Mouse (Mus musculus): Measurements from ENCODE around the gene Mthfd1. TPM values are rescaled to one million over a fixed set of nuclear protein-coding genes. Genes with fewer than 3 reads are reported as not detected.

Gene Mthfd1
- polyA plus RNA-seq, 1 experiment: 21.8 TPM

DNA sequence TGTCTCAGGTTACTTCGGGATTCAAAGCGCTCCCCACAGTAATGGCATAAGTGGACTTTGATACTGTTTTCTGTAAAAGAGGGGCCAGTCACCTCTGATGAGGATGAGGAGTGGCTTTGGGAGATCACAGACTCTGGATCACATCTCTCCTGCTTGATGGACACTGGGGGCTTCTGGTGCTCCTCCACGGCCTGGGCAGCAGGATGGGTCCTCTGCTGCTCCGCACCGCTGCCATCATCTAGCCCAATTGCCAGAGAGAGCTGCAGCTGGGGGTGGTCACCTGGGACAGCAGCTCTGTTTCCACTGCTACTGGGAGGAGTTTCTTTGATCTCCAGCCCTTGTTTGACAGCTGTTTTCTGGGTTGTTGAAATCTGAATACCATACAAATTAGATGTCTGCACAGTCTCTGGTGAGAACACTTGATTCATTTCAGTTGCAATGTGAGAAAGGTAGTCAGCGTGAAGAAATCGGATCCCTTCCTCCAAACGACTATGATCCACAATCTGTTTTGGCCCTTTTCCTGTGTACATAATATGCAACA is 94.7 kb downstream of the Mthfd1 start:
- no peak for DNase-seq (ENCODE audit: low read depth)

DNA sequence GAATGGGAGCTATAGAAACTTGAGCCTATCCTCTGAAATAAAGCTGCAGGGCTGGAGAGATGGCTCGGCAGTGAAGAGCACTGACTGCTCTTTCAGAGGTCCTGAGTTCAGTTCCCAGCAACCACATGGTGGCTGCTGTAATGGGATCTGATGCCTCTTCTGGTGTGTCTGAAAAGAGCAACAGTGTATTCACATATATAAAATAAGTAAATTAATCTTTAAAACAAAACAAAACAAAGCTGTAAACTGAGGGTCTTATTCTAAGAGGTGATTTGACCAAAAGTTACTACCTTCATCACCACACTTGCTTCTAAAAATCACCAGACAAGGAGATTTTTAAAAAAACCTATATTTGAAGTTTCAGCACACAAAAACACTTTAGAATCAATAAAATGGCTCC is 105.8 kb downstream of the Mthfd1 start:
- no peak for DNase-seq (ENCODE audit: low read depth)

DNA sequence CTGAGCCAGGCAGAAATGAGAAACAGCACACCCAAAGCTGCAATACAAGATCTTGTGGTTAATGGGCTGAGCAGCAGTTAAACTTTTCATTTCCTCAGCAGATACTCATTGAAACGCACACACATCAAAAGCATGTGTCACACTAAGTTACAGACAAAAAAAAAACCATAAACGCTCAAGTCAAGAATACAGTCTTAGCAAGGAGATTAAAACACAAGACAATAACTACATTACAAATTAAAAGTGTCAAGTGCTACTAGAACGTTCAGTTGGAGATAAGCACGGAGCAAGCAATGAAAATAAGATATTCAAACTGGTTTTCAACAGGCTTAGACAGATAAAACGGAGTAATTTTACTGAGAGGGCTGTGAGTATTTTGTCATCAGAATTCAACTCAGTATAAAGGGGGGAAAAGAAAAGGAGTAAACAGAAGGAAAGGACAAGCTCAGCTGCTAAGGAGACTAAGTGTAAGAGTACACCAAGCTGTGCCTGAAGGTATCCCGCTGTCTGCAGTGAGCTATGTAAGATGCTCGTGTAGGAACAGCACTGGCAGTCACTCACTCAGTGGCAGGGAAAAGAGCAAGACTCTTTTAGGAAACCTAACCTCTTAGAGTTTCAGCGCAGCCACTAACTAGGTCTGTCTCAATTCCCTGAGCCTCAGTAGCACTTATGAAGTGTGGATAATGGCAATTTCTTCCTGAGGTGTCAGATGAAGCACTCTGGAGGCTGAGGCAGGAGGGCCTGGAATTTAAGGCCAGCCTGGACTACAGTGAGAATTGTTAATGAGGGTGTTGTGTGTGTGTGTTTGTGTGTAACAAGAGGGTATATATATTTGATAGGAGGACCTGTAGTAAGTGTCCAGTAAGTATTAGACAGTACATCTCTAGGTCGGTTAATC is 106.6 kb downstream of the Mthfd1 start:
- DNase-seq (ENCODE audit: low read depth): no peak

DNA sequence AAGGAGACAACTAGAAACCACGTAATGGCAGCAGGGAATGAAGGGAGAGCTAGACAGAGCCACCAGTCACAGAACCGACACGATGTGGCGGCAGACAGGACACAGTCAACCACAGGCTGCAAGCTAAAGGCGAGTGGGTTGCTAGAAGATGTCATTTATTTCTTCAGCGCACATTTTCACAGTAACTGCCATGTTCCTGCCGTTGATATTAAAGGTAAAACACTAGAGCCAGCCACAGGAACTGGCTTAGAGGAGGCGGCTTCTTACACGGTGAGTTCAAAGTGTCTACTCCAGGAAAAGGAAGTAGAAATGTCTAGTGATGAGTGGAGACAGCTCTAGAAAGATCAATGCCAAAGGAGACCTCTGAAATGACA is 107.2 kb downstream of the Mthfd1 start:
- no peak for DNase-seq (ENCODE audit: low read depth)

DNA sequence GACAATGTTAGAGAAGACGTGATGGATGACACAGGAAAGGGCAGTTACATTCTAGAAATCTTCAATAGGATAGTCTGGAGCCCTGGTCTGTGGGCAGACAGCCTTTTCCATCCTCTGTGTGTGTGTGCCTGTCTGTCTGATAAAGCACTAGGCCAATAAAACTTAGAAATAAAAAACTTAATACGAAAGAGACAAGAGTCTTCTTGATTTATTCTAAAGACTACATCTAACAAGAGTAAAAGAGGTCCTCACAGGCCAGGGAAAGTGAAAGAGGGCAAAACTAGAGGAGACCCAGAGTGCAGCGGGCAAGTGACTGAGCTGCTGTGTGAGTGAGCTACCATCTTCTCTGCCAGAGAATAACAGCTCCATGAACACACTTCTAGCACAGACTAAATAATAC is 111.2 kb downstream of the Mthfd1 start:
- no peak for DNase-seq (ENCODE audit: low read depth)

DNA sequence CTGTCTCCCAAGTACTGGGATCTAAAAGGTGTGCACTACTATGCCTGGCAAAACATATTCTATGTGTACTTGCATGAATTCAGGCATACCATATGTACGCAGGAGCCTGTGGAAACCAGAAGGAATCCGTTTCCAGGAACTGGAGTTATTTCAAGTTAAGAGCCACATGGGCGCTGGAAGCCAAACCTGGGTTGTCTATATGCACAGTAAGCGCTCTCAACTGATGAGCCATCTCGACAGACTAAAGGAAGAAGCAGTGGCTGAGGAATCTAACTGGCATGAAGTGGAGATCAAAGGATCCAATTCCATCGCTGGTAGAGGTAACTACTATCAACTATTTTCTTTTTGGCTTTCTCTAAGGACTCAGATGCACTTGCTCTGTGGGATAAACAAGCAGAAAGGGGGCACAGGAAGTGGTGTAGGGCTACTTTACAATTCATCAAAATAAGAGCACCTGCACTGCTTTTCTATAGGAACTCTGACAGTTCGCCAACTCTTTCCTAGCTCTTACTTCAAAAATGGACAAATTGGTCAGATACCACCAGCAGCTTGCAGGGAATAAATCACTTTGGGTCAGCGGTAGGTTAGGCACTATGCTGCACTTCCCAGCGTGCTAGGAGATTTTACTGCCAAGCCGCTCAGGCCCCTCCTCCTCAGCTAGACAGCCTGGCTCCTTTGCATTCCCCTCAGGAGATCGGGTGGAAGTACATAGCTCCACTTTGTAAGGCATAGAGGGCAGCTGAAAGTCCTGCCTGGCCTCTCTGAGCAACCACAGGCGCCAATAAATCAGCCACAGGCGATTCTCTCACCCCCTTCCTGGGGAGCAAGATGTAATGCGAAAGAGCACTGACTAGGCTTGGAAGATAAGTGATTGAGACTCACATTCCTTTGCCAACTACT is 112.2 kb downstream of the Mthfd1 start:
- no peak for DNase-seq (ENCODE audit: low read depth)

DNA sequence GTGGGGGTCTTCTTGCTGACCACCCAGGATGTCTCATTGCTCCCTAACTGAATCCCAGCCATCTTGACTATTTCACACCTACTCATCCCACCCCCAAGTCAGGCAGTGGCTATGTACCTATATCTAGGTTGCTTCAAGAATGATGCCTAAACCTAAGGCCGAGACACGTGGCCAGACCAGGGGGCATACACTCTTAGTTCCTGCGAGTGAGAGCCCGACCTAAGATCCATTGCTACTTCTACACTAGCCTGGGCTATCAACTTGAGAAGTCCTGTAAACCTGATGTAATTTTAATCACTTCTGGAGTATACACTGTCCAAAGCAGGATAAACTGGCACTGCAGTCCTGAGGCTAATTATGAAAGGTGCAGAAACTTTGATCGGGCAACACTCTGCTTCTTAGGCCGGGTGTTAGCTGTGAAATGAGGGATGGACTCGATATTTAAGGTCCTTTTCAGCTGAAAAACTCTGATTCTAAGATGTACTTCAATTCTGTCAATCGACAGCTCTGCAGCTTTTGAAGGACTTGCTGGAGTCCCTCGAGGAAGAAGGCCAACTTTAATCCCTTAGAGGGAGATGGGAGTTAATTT is 113.2 kb downstream of the Mthfd1 start:
- no peak for DNase-seq (ENCODE audit: low read depth)

DNA sequence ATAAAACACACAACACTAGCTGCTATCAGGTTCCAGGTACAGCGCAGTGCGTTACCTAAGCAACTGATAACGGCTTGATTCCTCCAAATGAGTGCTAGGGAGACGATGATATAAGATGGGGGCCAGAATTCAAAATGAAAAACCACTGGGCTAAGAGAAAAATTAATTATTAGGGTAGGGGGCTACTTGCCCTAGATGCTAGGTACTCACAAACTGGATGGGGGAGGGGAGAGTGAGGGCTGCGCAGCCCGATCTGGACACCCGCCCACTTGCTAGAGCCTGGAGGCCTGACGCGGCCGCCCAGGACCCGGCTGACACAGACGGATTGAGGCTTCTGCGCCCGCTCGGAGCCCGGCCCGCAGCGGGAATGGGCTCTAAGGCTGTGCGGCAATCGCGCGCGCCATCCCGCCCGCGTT is 113.7 kb downstream of the Mthfd1 start:
- DNase-seq (ENCODE audit: low read depth): no peak

Other genes with a start within 250 kb of the Mthfd1 start
- gene Esr2, start 78.0 kb upstream of the Mthfd1 start, polyA plus RNA-seq (2012; rRNA removed): 2.6 and 2.9 TPM in 2 replicates
- gene Tex21, start 8.6 kb upstream of the Mthfd1 start, polyA plus RNA-seq (2012; rRNA removed): 0.05 and 0.08 TPM in 2 replicates
- 0.32 and 0.41 TPM in 2 replicates for gene Akap5, start 69.6 kb downstream of the Mthfd1 start, polyA plus RNA-seq (2012; rRNA removed)
- 8.9 and 10.1 TPM in 2 replicates for gene Zbtb25, start 114.3 kb downstream of the Mthfd1 start, polyA plus RNA-seq (2012; rRNA removed)
- gene Zbtb1, start 115.0 kb downstream of the Mthfd1 start, polyA plus RNA-seq (2012; rRNA removed): 2.9 and 3.7 TPM in 2 replicates
- gene Hspa2, start 148.9 kb downstream of the Mthfd1 start, polyA plus RNA-seq (2012; rRNA removed): 30.2 and 45.9 TPM in 2 replicates
- gene Ppp1r36, start 162.2 kb downstream of the Mthfd1 start, polyA plus RNA-seq (2012; rRNA removed): 4.0 and 5.8 TPM in 2 replicates